Mouse (Mus musculus) Muller cell, postnatal 12 days (primary cell): ENCODE results near the gene Klhl22.

Experiments
- DNase-seq: peaks from one replicate; pipeline ENCODE4 v3.0.0-alpha.2; 2015; ENCODE audit errors: inconsistent ontology term

Gene Klhl22

DNA sequence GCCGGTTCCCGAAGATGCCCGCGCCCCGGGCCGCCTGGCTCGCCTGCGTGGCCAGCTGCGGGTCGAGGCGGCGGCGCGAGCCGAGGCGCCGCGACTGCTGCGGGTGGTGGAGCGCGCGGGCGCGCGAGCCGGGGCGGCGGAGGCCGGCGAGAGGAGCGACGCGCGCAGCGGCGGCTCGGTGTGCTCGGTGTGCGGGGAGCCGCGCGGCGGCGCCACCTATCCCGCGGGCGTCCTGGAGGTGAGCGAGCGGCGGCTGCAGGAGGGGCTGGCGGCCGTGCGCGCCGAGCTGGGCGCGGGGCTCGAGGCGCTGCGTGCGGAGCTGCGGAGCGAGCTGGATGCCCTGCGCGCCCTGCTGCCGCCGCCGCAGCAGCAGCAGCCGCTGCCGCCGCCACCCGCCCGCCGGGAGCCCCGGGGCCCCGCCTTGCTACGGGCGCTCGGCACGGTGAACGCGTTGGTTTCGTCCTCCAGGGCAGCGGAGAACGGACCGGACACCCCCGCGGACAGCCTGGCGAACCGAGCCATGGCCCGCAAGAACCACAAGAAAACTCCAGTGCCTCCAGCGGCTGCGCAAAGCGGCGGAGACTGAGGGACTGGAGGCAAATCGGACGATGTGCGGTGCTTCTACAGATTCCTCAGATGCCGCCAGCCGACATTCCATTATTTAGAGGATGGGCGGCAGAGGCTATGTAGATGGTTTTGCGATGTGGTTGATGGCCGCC, 74.4 kb downstream of the Klhl22 start:
- DNase-seq: peak; percentile 59

DNA sequence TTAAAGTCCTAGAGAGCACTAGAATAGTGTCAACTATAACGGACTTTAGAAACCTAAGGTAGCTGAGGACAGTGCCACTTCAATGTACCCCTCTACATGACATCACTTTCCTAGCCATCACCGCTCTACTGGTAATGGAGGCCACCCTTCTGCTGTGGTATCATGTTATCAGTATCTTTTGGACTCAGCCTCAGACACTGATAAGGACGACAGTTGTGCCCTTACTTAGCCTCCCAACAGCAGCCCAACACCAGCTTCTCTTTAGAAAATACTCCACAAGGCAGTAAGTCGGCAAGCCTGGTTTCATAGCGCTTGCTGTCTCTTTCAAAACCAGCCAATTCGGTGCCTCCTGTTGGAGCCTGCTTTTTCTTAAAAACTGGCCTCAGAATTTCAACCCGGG, 75.1 kb downstream of the Klhl22 start:
- no peak for DNase-seq

DNA sequence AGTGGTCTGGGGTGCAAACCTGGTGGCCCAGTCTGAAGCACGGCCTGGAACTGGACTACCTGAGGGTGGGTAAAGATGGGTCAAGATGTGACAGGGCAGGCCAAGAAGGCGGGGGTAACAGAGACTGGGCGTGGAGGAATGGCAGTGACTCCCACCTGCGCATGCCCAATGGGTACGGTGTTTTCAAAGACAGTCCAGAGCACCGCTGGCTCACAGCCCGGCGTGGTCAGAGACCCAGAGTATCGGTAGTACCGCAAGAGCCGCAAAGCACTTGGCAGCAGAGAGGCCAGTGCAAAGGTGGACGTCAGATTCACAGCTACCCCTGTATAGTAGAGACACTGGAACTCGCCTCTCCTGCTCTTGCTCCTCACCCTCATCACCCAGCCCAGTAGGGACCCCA, 76.1 kb downstream of the Klhl22 start:
- no peak for DNase-seq

DNA sequence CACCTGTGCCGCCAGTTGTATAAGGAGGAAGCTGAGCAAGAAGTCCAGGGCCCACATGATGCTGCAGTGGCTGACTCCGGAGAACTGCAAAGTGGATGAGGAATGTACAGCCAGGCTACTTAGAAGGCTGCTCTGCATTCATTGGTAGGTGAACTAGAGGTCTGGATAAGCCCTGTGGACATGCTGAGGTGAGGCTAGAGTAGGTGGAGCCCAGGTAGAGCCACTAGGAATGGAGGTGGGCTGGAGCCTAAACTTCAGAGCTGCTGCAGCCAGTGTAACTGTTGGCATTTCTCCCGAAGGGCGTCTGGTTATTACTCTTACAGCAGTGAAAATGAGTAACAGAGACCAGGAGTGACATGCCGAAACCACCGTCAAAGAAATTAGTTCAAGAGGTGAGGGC, 78.6 kb downstream of the Klhl22 start, which contains the start of gene Car15:
Car15 (minus strand) TSS at position 314 of the 400 bp plus-strand sequence.
- no peak for DNase-seq

- no peak for DNase-seq
Observed at GRCm38 (mm10) chr16:17839976-17840375, 80.6 kb downstream of the Klhl22 start.

- no peak for DNase-seq
Observed at GRCm38 (mm10) chr16:17842437-17842836, 83.0 kb downstream of the Klhl22 start.
